Mouse (Mus musculus): ENCODE results near the gene Cilp2. TPM values are rescaled to one million over a fixed set of nuclear protein-coding genes. Genes with fewer than 3 reads are reported as not detected.

Gene Cilp2
- polyA plus RNA-seq, 1 experiment from 2014 or later: 0.42 TPM

DNA sequence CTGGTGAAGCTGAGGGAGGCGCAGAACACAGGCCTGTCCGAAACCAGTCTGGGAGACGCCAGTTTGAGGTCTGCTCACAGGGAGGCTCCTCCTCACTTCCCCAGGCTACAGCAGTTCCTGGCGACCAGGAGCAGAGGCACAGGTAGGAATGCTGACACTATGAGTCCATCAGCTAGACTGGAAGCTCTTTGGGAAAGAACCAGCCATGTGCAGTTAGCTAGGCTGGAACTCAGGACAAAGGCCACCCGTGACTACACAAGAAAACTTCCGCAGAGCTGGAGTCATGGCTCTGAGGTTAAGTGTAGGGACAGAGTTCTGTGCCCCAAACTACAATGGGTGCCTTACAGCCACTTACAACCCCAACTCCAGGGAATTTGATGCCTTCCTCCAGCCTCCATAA, 10.4 kb upstream of the Cilp2 start:
- Histone ChIP-seq H3K4me2 (replicated peaks; ENCODE audit: low read depth, low read length) (no peak overlapping the region), H3K9me3 (ENCODE audit: control insufficient read depth, low read depth, low read length) (no peaks in the 10 kb centered on the region), H3K4me3 (ENCODE audit: low read depth, low read length) (no peak overlapping the region), H3K4me1 (ENCODE audit: control insufficient read depth, insufficient read depth, low read length) (peaks cover 11% of the 10 kb centered on the region; the same call in 1 of the 2 replicates), H3K9ac (replicated peaks; ENCODE audit: low read depth, low read length) (no peak overlapping the region), H3K27me3 (ENCODE audit: control insufficient read depth, insufficient read depth, low read length) (no peaks in the 10 kb centered on the region), H3K27ac (ENCODE audit: low read length) (no peak overlapping the region), H3K36me3 (ENCODE audit: control insufficient read depth, insufficient read depth, low read length) (peaks cover 9% of the 10 kb centered on the region; the same call in 1 of the 2 replicates)
- 88% methylated on average over 6 of the region's 6 CpGs for WGBS
- ATAC-seq (ENCODE audit: insufficient number of reproducible peaks, insufficient read depth, low FRiP score, low read depth): no peak

DNA sequence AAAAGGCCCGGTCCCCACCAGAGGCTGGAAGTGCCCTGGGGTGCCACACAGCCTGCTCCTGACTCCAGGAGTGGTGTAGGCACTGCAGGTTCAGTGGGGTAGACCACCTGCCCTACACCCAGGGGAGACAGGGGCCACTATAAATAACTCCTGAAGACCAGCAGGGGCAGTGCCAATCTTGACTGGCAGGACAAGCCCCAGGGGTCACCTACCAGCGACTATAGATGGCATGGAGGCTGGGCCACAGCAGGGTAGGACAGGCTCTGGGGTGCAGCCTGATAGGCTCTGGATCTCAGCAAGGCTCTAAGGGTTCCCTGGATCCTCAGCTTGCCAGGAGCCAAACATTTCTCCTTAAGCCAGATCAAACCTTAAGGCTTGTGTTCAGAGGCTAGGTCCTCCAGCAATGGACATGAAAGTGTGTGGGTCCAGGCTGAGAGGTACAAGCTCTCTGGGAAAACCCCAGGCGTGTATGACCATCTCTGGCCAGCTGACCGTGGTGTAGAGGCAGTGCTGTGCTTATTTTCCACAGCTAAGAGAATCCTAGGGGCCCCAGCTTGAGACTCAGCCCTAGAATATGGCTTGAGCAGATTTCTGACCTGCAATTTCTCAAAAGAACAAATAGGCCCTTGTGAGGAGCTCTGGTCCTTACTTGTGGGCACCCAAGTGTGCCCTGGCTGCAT, 8.4 kb upstream of the Cilp2 start:
- ATAC-seq (ENCODE audit: insufficient number of reproducible peaks, insufficient read depth, low FRiP score, low read depth): no peak
- Histone ChIP-seq H3K4me1 (ENCODE audit: control insufficient read depth, insufficient read depth, low read length) (peaks cover 7% of the 10 kb centered on the region; the same call in 1 of the 2 replicates), H3K4me2 (replicated peaks; ENCODE audit: low read depth, low read length) (no peak overlapping the region), H3K4me3 (ENCODE audit: low read depth, low read length) (no peak overlapping the region), H3K9ac (replicated peaks; ENCODE audit: low read depth, low read length) (0 out of 2 replicates have a peak overlapping the region, but pooled peaks have one; percentile 1), H3K9me3 (ENCODE audit: control insufficient read depth, low read depth, low read length) (no peaks in the 10 kb centered on the region), H3K36me3 (ENCODE audit: control insufficient read depth, insufficient read depth, low read length) (peaks cover 9% of the 10 kb centered on the region; the same call in 1 of the 2 replicates), H3K27ac (ENCODE audit: low read length) (no peak overlapping the region), H3K27me3 (ENCODE audit: control insufficient read depth, insufficient read depth, low read length) (peaks cover under 1% of the 10 kb centered on the region; the same call in 1 of the 2 replicates)
- 74% methylated on average over 4 of the region's 4 CpGs for WGBS

DNA sequence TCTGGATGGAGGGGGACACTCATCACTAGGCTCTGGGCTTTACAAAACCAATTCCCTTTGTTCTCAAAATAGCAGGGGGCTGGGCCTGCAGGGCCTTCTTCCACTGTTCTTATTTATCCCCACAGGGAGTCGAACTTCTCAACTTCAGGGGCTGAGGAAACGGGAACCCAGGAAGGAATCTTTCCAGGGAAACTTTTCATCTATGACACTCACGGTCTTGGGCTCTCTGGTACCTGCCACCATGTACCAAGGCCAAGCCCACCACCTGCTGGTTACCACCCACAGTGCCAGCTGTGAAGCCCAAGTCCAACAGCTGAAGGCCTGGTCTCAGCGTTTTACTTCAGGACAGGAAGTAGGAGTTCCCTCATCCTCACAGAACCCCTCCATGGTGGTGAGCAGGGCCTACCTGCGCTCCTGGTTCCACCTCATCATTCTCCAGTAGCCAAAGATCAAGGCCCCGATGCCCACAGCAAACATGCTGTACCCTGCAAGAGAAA, 7.4 kb upstream of the Cilp2 start:
- Histone ChIP-seq H3K9me3 (ENCODE audit: control insufficient read depth, low read depth, low read length) (no peaks in the 10 kb centered on the region), H3K4me1 (ENCODE audit: control insufficient read depth, insufficient read depth, low read length) (no peaks in the 10 kb centered on the region; the same call in 1 of the 2 replicates), H3K27me3 (ENCODE audit: control insufficient read depth, insufficient read depth, low read length) (peaks cover 6% of the 10 kb centered on the region), H3K4me2 (replicated peaks; ENCODE audit: low read depth, low read length) (no peak overlapping the region), H3K27ac (ENCODE audit: low read length) (no peak overlapping the region), H3K4me3 (ENCODE audit: low read depth, low read length) (no peak overlapping the region), H3K9ac (replicated peaks; ENCODE audit: low read depth, low read length) (no peak overlapping the region), H3K36me3 (ENCODE audit: control insufficient read depth, insufficient read depth, low read length) (peaks cover 9% of the 10 kb centered on the region; the same call in 1 of the 2 replicates)
- 67% methylated on average over 6 of the region's 6 CpGs for WGBS
- no peak for ATAC-seq (ENCODE audit: insufficient number of reproducible peaks, insufficient read depth, low FRiP score, low read depth)

DNA sequence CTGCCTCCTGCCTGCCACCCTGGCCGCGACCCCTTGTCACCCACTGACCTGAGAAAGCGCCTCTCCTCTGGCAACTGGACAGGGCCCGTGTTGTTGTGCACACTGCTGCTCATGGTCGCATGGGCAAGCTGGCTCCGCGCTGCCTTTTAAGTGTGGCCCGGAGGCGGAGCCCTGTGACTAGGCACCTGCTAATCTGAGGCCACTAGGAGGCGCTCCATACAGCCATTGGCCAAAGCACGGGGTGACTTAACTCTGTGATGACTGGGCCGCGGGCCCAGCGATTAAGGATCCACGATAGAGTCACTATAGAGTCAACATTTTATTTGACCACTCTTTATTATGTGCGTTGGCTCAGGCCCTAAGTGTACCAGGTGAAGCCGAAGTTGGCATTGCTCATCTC, 6.4 kb upstream of the Cilp2 start:
- WGBS: 42% methylated on average over 17 of the region's 17 CpGs
- H3K36me3 ChIP-seq (ENCODE audit: control insufficient read depth, insufficient read depth, low read length): peaks cover 9% of the 10 kb centered on the region; the same call in 1 of the 2 replicates

DNA sequence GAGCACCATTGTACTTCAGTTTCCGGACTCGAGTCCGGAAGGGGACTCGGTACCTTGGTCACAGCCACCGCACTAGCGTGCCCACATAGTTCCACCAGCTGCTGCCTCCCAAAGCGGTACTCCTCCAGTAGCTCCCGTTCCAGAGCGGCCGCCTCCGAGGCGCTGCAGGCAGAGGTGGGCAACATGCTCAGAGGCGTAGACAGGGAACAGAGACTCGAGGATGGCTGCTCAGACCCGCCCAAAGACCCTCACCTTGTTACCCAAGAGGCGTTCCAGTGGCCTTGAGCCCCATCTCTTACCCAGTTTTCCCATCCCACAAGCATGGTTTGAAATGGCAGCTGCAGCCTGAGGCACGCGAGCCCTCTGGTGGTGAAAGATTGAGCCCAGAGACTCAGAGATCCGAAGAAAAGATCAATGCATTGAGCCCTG, 3.3 kb upstream of the Cilp2 start:
- H3K4me1 ChIP-seq (ENCODE audit: control insufficient read depth, insufficient read depth, low read length): peaks cover 15% of the 10 kb centered on the region
- no peak for ATAC-seq (ENCODE audit: insufficient number of reproducible peaks, insufficient read depth, low FRiP score, low read depth)
- peaks cover 7% of the 10 kb centered on the region; the same call in 1 of the 2 replicates for H3K36me3 ChIP-seq (ENCODE audit: control insufficient read depth, insufficient read depth, low read length)
- no peak overlapping the region for H3K4me3 ChIP-seq (ENCODE audit: low read depth, low read length)
- peaks cover 42% of the 10 kb centered on the region for H3K27me3 ChIP-seq (ENCODE audit: control insufficient read depth, insufficient read depth, low read length)
- H3K27ac ChIP-seq (ENCODE audit: low read length): no peak overlapping the region
- H3K4me2 ChIP-seq (replicated peaks; ENCODE audit: low read depth, low read length): no peak overlapping the region
- H3K9ac ChIP-seq (replicated peaks; ENCODE audit: low read depth, low read length): no peak overlapping the region
- 42% methylated on average over 19 of the region's 19 CpGs for WGBS
- H3K9me3 ChIP-seq (ENCODE audit: control insufficient read depth, low read depth, low read length): no peaks in the 10 kb centered on the region

More for the DNA sequence above, 6.4 kb upstream of the Cilp2 start:
- Histone ChIP-seq H3K4me1 (ENCODE audit: control insufficient read depth, insufficient read depth, low read length) (peaks cover 6% of the 10 kb centered on the region; the same call in 1 of the 2 replicates), H3K4me3 (ENCODE audit: low read depth, low read length) (no peak overlapping the region), H3K27ac (ENCODE audit: low read length) (no peak overlapping the region), H3K27me3 (ENCODE audit: control insufficient read depth, insufficient read depth, low read length) (peaks cover 16% of the 10 kb centered on the region), H3K9ac (replicated peaks; ENCODE audit: low read depth, low read length) (no peak overlapping the region), H3K4me2 (replicated peaks; ENCODE audit: low read depth, low read length) (no peak overlapping the region), H3K9me3 (ENCODE audit: control insufficient read depth, low read depth, low read length) (no peaks in the 10 kb centered on the region)
- no peak for ATAC-seq (ENCODE audit: insufficient number of reproducible peaks, insufficient read depth, low FRiP score, low read depth)

DNA sequence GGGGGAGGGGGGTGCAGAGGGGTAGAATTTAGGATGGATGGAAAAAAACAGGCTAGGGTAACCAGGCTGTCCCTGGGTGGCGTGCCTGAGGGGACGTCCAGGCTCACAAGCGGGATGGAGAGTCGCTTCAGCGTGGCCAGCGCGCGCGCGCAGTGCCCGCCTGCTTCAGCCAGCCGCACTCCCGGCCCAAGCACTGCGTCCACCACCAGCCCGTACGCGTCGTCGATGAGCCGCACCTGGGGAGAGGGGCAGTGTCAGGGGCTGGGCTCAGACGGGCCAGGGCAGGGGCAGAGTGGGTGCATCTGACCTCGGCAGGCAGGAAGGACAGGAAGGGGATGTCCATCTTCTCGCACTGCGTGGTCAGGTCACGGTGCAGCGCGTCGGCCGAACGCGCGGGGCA, 1.4 kb upstream of the Cilp2 start:
- Histone ChIP-seq H3K9me3 (ENCODE audit: control insufficient read depth, low read depth, low read length) (no peaks in the 10 kb centered on the region), H3K36me3 (ENCODE audit: control insufficient read depth, insufficient read depth, low read length) (peaks cover 7% of the 10 kb centered on the region; the same call in 1 of the 2 replicates), H3K27ac (ENCODE audit: low read length) (no peak overlapping the region), H3K4me2 (replicated peaks; ENCODE audit: low read depth, low read length) (peak overlapping the region; percentile 34), H3K9ac (replicated peaks; ENCODE audit: low read depth, low read length) (no peak overlapping the region), H3K27me3 (ENCODE audit: control insufficient read depth, insufficient read depth, low read length) (peaks cover 58% of the 10 kb centered on the region), H3K4me1 (ENCODE audit: control insufficient read depth, insufficient read depth, low read length) (peaks cover 15% of the 10 kb centered on the region), H3K4me3 (ENCODE audit: low read depth, low read length) (peak overlapping the region; percentile 16)
- no peak for ATAC-seq (ENCODE audit: insufficient number of reproducible peaks, insufficient read depth, low FRiP score, low read depth)
- WGBS: 5% methylated on average over 32 of the region's 32 CpGs

DNA sequence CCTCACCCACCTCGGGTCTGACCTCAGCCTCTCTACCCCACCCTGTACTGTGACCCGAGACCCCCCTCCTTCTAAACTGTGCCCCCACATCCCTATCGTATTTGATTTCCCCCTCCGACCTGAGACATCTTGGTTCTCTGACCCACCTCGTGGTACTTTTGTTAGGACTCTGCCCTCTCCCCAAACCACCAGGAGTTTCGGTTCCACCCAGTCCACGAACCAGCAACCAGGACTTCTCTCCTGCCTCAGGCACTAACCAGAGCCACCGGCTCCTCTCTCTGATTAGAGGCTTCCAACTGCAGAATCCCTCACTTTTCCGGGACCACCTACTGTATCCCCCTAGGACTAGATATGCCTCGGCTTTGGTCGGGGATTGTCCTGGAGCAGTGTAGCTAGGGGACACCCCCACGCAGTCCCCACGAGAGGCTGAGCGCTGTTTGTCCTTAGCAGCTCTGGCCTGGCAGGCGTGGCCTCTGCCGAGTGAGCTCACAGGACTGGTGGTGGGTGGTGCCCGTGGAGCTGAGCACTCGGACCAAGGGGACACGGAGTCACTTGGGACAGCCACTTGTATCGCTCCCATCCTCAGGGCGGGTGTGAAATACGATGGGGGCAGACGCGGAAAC, 868 bp upstream of the Cilp2 start:
- Histone ChIP-seq H3K4me3 (ENCODE audit: low read depth, low read length) (peak overlapping the region; percentile 17; the same call in 1 of the 2 replicates), H3K4me1 (ENCODE audit: control insufficient read depth, insufficient read depth, low read length) (peaks cover 15% of the 10 kb centered on the region), H3K9ac (replicated peaks; ENCODE audit: low read depth, low read length) (no peak overlapping the region), H3K27me3 (ENCODE audit: control insufficient read depth, insufficient read depth, low read length) (peaks cover 64% of the 10 kb centered on the region), H3K4me2 (replicated peaks; ENCODE audit: low read depth, low read length) (peak overlapping the region; percentile 34), H3K9me3 (ENCODE audit: control insufficient read depth, low read depth, low read length) (no peaks in the 10 kb centered on the region), H3K36me3 (ENCODE audit: control insufficient read depth, insufficient read depth, low read length) (peaks cover 3% of the 10 kb centered on the region; the same call in 1 of the 2 replicates), H3K27ac (ENCODE audit: low read length) (no peak overlapping the region)
- no peak for ATAC-seq (ENCODE audit: insufficient number of reproducible peaks, insufficient read depth, low FRiP score, low read depth)
- WGBS: 8% methylated on average over 24 of the region's 24 CpGs

DNA sequence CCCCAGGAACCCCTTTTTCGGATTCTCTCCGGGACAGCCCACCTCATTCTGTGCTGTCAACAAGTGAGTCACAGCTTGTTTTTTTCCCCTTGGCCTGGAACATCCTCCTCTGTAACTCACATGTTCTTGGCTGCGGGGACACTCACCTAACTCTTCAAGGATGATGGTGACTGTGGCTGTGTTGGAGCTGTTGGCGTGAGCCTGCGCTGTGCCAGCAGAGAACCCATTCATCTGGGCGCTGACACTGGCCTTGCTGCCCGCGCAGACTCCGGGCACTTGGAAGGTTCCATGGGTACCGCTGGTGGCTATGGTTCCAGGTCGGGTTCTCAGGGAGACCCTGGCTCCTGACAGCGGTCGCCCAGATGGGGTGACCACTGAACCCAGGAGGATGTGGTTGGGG, 3.3 kb downstream of the Cilp2 start:
- Histone ChIP-seq H3K27ac (ENCODE audit: low read length) (no peak overlapping the region), H3K4me1 (ENCODE audit: control insufficient read depth, insufficient read depth, low read length) (peaks cover 16% of the 10 kb centered on the region; the same call in 1 of the 2 replicates), H3K9ac (replicated peaks; ENCODE audit: low read depth, low read length) (no peak overlapping the region), H3K4me3 (ENCODE audit: low read depth, low read length) (no peak overlapping the region), H3K36me3 (ENCODE audit: control insufficient read depth, insufficient read depth, low read length) (no peaks in the 10 kb centered on the region), H3K27me3 (ENCODE audit: control insufficient read depth, insufficient read depth, low read length) (peaks cover 91% of the 10 kb centered on the region), H3K4me2 (replicated peaks; ENCODE audit: low read depth, low read length) (no peak overlapping the region), H3K9me3 (ENCODE audit: control insufficient read depth, low read depth, low read length) (no peaks in the 10 kb centered on the region)
- 57% methylated on average over 13 of the region's 13 CpGs for WGBS
- ATAC-seq (ENCODE audit: insufficient number of reproducible peaks, insufficient read depth, low FRiP score, low read depth): no peak

Measured in stomach, embryonic 14.5 days (tissue).